In genomic region chr1:191026021-191026713, GRCm38 (mm10) we compare ENCODE assay signal across 8 mouse cellular contexts. TPM values are rescaled to one million over a fixed set of nuclear protein-coding genes. Genes with fewer than 3 reads are reported as not detected.
DNase-seq lines count a peak whose midpoint lies in the region; ATAC-seq and TF ChIP-seq lines count a peak whose summit lies in the region.

Gene Flvcr1 (minus strand): TSS chr1:191026158.

- H3K9me3 ChIP-seq in forebrain, embryonic 10.5 days: no peaks in the 10 kb centered on the region
- no peaks in the 10 kb centered on the region for H3K9me3 ChIP-seq in heart, embryonic 15.5 days (replicated peaks)
- no peaks in the 10 kb centered on the region for H3K9me3 ChIP-seq in liver, embryonic 14.5 days (ENCODE audit: control insufficient read depth, low read length)
- no peaks in the 10 kb centered on the region for H3K9me3 ChIP-seq in neural tube, embryonic 11.5 days (ENCODE audit: control insufficient read depth, low read length)
- H3K9me3 ChIP-seq in stomach, postnatal 0 days (ENCODE audit: control insufficient read depth, low read length): no peaks in the 10 kb centered on the region

- H3K27me3 ChIP-seq in forebrain, embryonic 10.5 days (ENCODE audit: poor library complexity, severe bottlenecking): no peaks in the 10 kb centered on the region
- no peaks in the 10 kb centered on the region for H3K27me3 ChIP-seq in heart, embryonic 15.5 days
- no peaks in the 10 kb centered on the region for H3K27me3 ChIP-seq in liver, embryonic 14.5 days (ENCODE audit: control insufficient read depth, insufficient read depth, low read length)
- no peaks in the 10 kb centered on the region for H3K27me3 ChIP-seq in neural tube, embryonic 11.5 days (ENCODE audit: control insufficient read depth, insufficient read depth, low read length)
- no peaks in the 10 kb centered on the region for H3K27me3 ChIP-seq in stomach, postnatal 0 days (ENCODE audit: control insufficient read depth, insufficient read depth, low read length)

- TF ChIP-seq EP300 in liver, embryonic 14.5 days (IDR thresholded peaks at IDR 0.05; ENCODE audit: low read depth): no peak
- no peak for TF ChIP-seq EP300 in stomach, postnatal 0 days (optimal IDR thresholded peaks at IDR 0.05)

- ATAC-seq in heart, embryonic 15.5 days (replicated peaks; ENCODE audit: insufficient number of reproducible peaks, insufficient read depth, low FRiP score, low read depth): peak; percentile 99
- peak; percentile 99 for ATAC-seq in liver, embryonic 14.5 days (ENCODE audit: insufficient read depth)
- peak; percentile 99 for ATAC-seq in neural tube, embryonic 11.5 days (ENCODE audit: insufficient read depth, low FRiP score, low TSS enrichment)
- peak; percentile 100 for ATAC-seq in stomach, postnatal 0 days (ENCODE audit: low FRiP score, low TSS enrichment)

- peak within 1 kb of the TSS; percentile 89 for H3K4me3 ChIP-seq in forebrain, embryonic 10.5 days
- H3K4me3 ChIP-seq in heart, embryonic 15.5 days: peak within 1 kb of the TSS; percentile 95
- peak within 1 kb of the TSS; percentile 69 to 72 for H3K4me3 ChIP-seq in liver, embryonic 14.5 days (ENCODE audit: insufficient read depth in 1 of 2, low read depth in 2 of 2, low read length in 2 of 2)
- peak within 1 kb of the TSS; percentile 74 for H3K4me3 ChIP-seq in neural tube, embryonic 11.5 days (ENCODE audit: low read depth, low read length)
- H3K4me3 ChIP-seq in stomach, postnatal 0 days (ENCODE audit: low read depth, low read length): peak within 1 kb of the TSS; percentile 78

- H3K4me1 ChIP-seq in forebrain, embryonic 10.5 days: peaks cover 30% of the 10 kb centered on the region
- H3K4me1 ChIP-seq in heart, embryonic 15.5 days (replicated peaks): peaks cover 21% of the 10 kb centered on the region
- peaks cover 3 to 9% of the 10 kb centered on the region in 2 experiments for H3K4me1 ChIP-seq in liver, embryonic 14.5 days (replicated peaks; ENCODE audit: control insufficient read depth in 2 of 2, insufficient read depth in 2 of 2, low read length in 1 of 2)
- peaks cover 4% of the 10 kb centered on the region; the same call in 1 of the 2 replicates for H3K4me1 ChIP-seq in neural tube, embryonic 11.5 days (ENCODE audit: control insufficient read depth, insufficient read depth, low read length)
- H3K4me1 ChIP-seq in stomach, postnatal 0 days (replicated peaks; ENCODE audit: control insufficient read depth, insufficient read depth): peaks cover 8% of the 10 kb centered on the region

- H3K9ac ChIP-seq in heart, embryonic 15.5 days: peak within 1 kb of the TSS; percentile 94
- peak within 1 kb of the TSS; percentile 57 for H3K9ac ChIP-seq in liver, embryonic 14.5 days (replicated peaks)
- H3K9ac ChIP-seq in neural tube, embryonic 11.5 days (ENCODE audit: low read length): peak within 1 kb of the TSS; percentile 89
- peak within 1 kb of the TSS; percentile 86 for H3K9ac ChIP-seq in stomach, postnatal 0 days (ENCODE audit: low read length)

- peak; percentile 97 to 98 for DNase-seq in CD8-positive naive resting alpha-beta T cell, adult 2 months (ENCODE audit: low read depth in 2 of 2, low spot score in 2 of 2)
- DNase-seq in c-Kit-positive CD71-negative TER-119-negative erythroid progenitor cells, embryonic 14.5 days (ENCODE audit: low read depth): peak; percentile 98
- peak; percentile 98 for DNase-seq in forebrain, embryonic 10.5 days (ENCODE audit: extremely low spot score, low spot score)
- peak; percentile 99 for DNase-seq in kidney, postnatal 25 days
- peak; percentile 98 to 99 (median 99) for DNase-seq in liver, embryonic 14.5 days (ENCODE audit: low read depth in 3 of 3, low spot score in 3 of 3)
- DNase-seq in neural tube, embryonic 11.5 days (ENCODE audit: low spot score): peak; percentile 99
- peak; percentile 99 for DNase-seq in stomach, postnatal 0 days (ENCODE audit: low spot score)

- under 1% methylated on average over 50 of the region's 50 CpGs for WGBS in forebrain, embryonic 10.5 days
- WGBS in heart, embryonic 15.5 days: under 1% methylated on average over 50 of the region's 50 CpGs
- under 1% methylated on average over 44 of the region's 50 CpGs for WGBS in liver, embryonic 14.5 days (ENCODE audit: insufficient replicate concordance)
- under 1% methylated on average over 50 of the region's 50 CpGs for WGBS in neural tube, embryonic 11.5 days
- WGBS in stomach, postnatal 0 days: under 1% methylated on average over 49 of the region's 50 CpGs

- peaks cover 11% of the 10 kb centered on the region for H3K36me3 ChIP-seq in forebrain, embryonic 10.5 days (replicated peaks)
- H3K36me3 ChIP-seq in heart, embryonic 15.5 days: peaks cover 7% of the 10 kb centered on the region
- H3K36me3 ChIP-seq in liver, embryonic 14.5 days (replicated peaks; ENCODE audit: control insufficient read depth, insufficient read depth, low read depth): no peaks in the 10 kb centered on the region
- H3K36me3 ChIP-seq in neural tube, embryonic 11.5 days (ENCODE audit: control insufficient read depth, insufficient read depth, low read length): no peaks in the 10 kb centered on the region
- 0 out of 2 replicates have a peak, but pooled peaks cover 5% of the 10 kb centered on the region for H3K36me3 ChIP-seq in stomach, postnatal 0 days (ENCODE audit: control insufficient read depth, insufficient read depth, low read length)

- H3K4me2 ChIP-seq in heart, embryonic 15.5 days: peak within 1 kb of the TSS; percentile 96
- H3K4me2 ChIP-seq in liver, embryonic 14.5 days (ENCODE audit: low read depth): peak within 1 kb of the TSS; percentile 79
- H3K4me2 ChIP-seq in neural tube, embryonic 11.5 days (ENCODE audit: low read depth): peak within 1 kb of the TSS; percentile 98
- peak within 1 kb of the TSS; percentile 96 for H3K4me2 ChIP-seq in stomach, postnatal 0 days (replicated peaks; ENCODE audit: low read depth)

- TF ChIP-seq CTCF in liver, embryonic 14.5 days (IDR thresholded peaks at IDR 0.05; ENCODE audit: low read depth): peak; percentile 60
- peak; percentile 61 for TF ChIP-seq CTCF in stomach, postnatal 0 days (IDR thresholded peaks at IDR 0.05; ENCODE audit: low read depth)

- peak within 1 kb of the TSS; percentile 94 for H3K27ac ChIP-seq in forebrain, embryonic 10.5 days
- peak within 1 kb of the TSS; percentile 91 for H3K27ac ChIP-seq in heart, embryonic 15.5 days
- peak within 1 kb of the TSS; percentile 52 for H3K27ac ChIP-seq in liver, embryonic 14.5 days
- H3K27ac ChIP-seq in neural tube, embryonic 11.5 days (ENCODE audit: low read depth, low read length): peak within 1 kb of the TSS; percentile 93
- peak within 1 kb of the TSS; percentile 78 for H3K27ac ChIP-seq in stomach, postnatal 0 days (replicated peaks)

RNA-seq across cellular contexts. Expression of gene Flvcr1, which starts in this region (rescaled TPM):
- 8.2 and 8.5 TPM in 2 replicates for polyA plus RNA-seq in forebrain, embryonic 10.5 days (2016; fragmentation: Nextera tagmentation; extraction: Ambion mirVana)
- 2.6 and 3.4 TPM in 2 replicates for polyA plus RNA-seq in heart, embryonic 15.5 days (2015; fragmentation: Nextera tagmentation; extraction: Ambion mirVana)
- 4.5 and 6.4 TPM in 2 replicates for polyA plus RNA-seq in liver, embryonic 14.5 days (2012; rRNA removed)
- 4.5 and 4.9 TPM in 2 replicates for polyA plus RNA-seq in liver, embryonic 14.5 days (2014; fragmentation: Nextera tagmentation; extraction: Ambion mirVana)
- polyA plus RNA-seq in neural tube, embryonic 11.5 days (2014; fragmentation: Nextera tagmentation; extraction: Ambion mirVana): 10.7 and 11.2 TPM in 2 replicates
- polyA plus RNA-seq in stomach, postnatal 0 days (2015; fragmentation: Nextera tagmentation; extraction: Ambion mirVana): 2.9 and 3.2 TPM in 2 replicates

Comparison
In these comparisons a context has a peak if more than half of its experiments do, and no peak if none do; other contexts are left out.
1. Peak in every context shown above with its lines: DNase-seq, ATAC-seq, H3K4me3 ChIP-seq and H3K27ac ChIP-seq.